Mouse (Mus musculus): ENCODE measurements around the gene Fam110a. TPM values are rescaled to one million over a fixed set of nuclear protein-coding genes. Genes with fewer than 3 reads are reported as not detected.
A peak's percentile ranks its signal among the peaks of the same experiment; 100 is the strongest.

Fam110a gene
- polyA plus RNA-seq, 1 experiment from 2014 or later, result 36.2 TPM

- Histone ChIP-seq H3K4me3 (no peak overlapping the region), H3K4me1 (peaks cover 21% of the 10 kb centered on the region), H3K4me2 (replicated peaks) (no peak overlapping the region), H3K27me3 (no peaks in the 10 kb centered on the region), H3K9me3 (no peaks in the 10 kb centered on the region), H3K27ac (peak overlapping the region; percentile 66; the same call in 1 of the 2 replicates), H3K36me3 (no peaks in the 10 kb centered on the region), H3K9ac (no peak overlapping the region)
- 37% methylated on average over 8 of the region's 8 CpGs for WGBS
- ATAC-seq (ENCODE audit: insufficient number of reproducible peaks, insufficient read depth, low FRiP score, low TSS enrichment), result no peak
Measured at GRCm38 (mm10) chr2:151921068-151921467, 59.0 kb downstream of the Fam110a start.

MicroRNA genes within 50 kb of the gene (microRNA counts, 519-probe panel; counts per million panel counts)
- 460 counts per million, percentile 65 among the panel's probes with 10 or more counts for microRNA mmu-miR-1953

Small RNA genes lying within 50 kb of the gene (microRNA-seq; reads per million reads assigned to microRNA genes)
- 1.1 reads per million for gene Mir1953

Other genes starting within 250 kb of the Fam110a start
- 45.0 and 47.5 TPM in 2 replicates for gene Psmf1, start 236.0 kb downstream of the Fam110a start, polyA plus RNA-seq (2016; fragmentation: Nextera tagmentation; extraction: Ambion mirVana)
- 0.24 and 0.47 TPM in 2 replicates for gene Rspo4, start 137.3 kb downstream of the Fam110a start, polyA plus RNA-seq (2016; fragmentation: Nextera tagmentation; extraction: Ambion mirVana)
- gene Angpt4, start 69.0 kb downstream of the Fam110a start, polyA plus RNA-seq (2016; fragmentation: Nextera tagmentation; extraction: Ambion mirVana), result 0.28 and 0.31 TPM in 2 replicates
- 1.2 TPM in 2 replicates for gene Slc52a3, start 16.3 kb upstream of the Fam110a start, polyA plus RNA-seq (2016; fragmentation: Nextera tagmentation; extraction: Ambion mirVana)
- 1.4 and 1.9 TPM in 2 replicates for gene Scrt2, start 101.3 kb upstream of the Fam110a start, polyA plus RNA-seq (2016; fragmentation: Nextera tagmentation; extraction: Ambion mirVana)
- gene Srxn1, start 125.3 kb upstream of the Fam110a start, polyA plus RNA-seq (2016; fragmentation: Nextera tagmentation; extraction: Ambion mirVana), result 10.7 and 13.6 TPM in 2 replicates
- 12.2 and 14.7 TPM in 2 replicates for gene Tcf15, start 163.3 kb upstream of the Fam110a start, polyA plus RNA-seq (2016; fragmentation: Nextera tagmentation; extraction: Ambion mirVana)
- 86.5 and 94.9 TPM in 2 replicates for gene Csnk2a1, start 246.6 kb upstream of the Fam110a start, polyA plus RNA-seq (2016; fragmentation: Nextera tagmentation; extraction: Ambion mirVana)

All from embryonic facial prominence, embryonic 12.5 days (tissue).